Mouse (Mus musculus) spleen, adult 2 months (tissue): ENCODE results near the gene Rpp30.

Experiments used
- CTCF ChIP-seq: fragments of 200-500 bp; IDR thresholded peaks from 2 replicates; pipeline ENCODE4 v1.5.1; 2011; ENCODE audit warnings: mild to moderate bottlenecking, inconsistent platforms; ENCODE audit not compliant: insufficient read depth, insufficient read length, insufficient replicate concordance; ENCODE audit errors: extremely low read depth
- POLR2A ChIP-seq: fragments of 200-500 bp; IDR thresholded peaks from 2 replicates; pipeline ENCODE4 v1.6.1; 2011; ENCODE audit warnings: low read depth, low read length, inconsistent platforms

- TF ChIP-seq CTCF (no peak), POLR2A (no peak)
Observed at GRCm38 (mm10) chr19:36148578-36148977, 65.1 kb downstream of the Rpp30 start.
